Mouse (Mus musculus) midbrain, embryonic 11.5 days (tissue): ENCODE data around the gene Katnb1. TPM values are rescaled to one million over a fixed set of nuclear protein-coding genes. Genes with fewer than 3 reads are reported as not detected.

Experiments used
- ATAC-seq: fragments of 200-750 bp; cut with Nextera tagmentation; 2 replicates; pipeline ENCODE4 v1.8.0; 2017; ENCODE audit warnings: moderate TSS enrichment, moderate library complexity; ENCODE audit not compliant: low FRiP score
- DNase-seq: peaks from one replicate; pipeline ENCODE4 v3.0.0; 2015; ENCODE audit warnings: low spot score; ENCODE audit errors: missing footprints
- H3K27ac ChIP-seq: fragments of 300-500 bp; sonication (generic); 2 replicates; pipeline ENCODE4 v1.5.1; 2014; ENCODE audit warnings: low read depth, low read length
- H3K27me3 ChIP-seq: fragments of 300-500 bp; sonication (generic); 2 replicates; pipeline ENCODE4 v1.6.1; 2014; ENCODE audit warnings: mild to moderate bottlenecking, low read length, moderate library complexity, mixed read lengths; ENCODE audit not compliant: control insufficient read depth, insufficient read depth
- H3K36me3 ChIP-seq: fragments of 300-500 bp; sonication (generic); 2 replicates; pipeline ENCODE4 v1.6.1; 2014; ENCODE audit warnings: mild to moderate bottlenecking, low read length, moderate library complexity, mixed read lengths; ENCODE audit not compliant: control insufficient read depth, insufficient read depth
- H3K4me1 ChIP-seq: fragments of 300-500 bp; sonication (generic); 2 replicates; pipeline ENCODE4 v1.6.1; 2014; ENCODE audit warnings: low read length; ENCODE audit not compliant: control insufficient read depth, insufficient read depth
- H3K4me2 ChIP-seq: fragments of 300-500 bp; sonication (generic); 2 replicates; pipeline ENCODE4 v1.6.1; 2014; ENCODE audit warnings: mild to moderate bottlenecking, moderate library complexity
- H3K4me3 ChIP-seq: fragments of 300-500 bp; sonication (generic); 2 replicates; pipeline ENCODE4 v1.5.1; 2014; ENCODE audit warnings: low read depth, low read length
- H3K9ac ChIP-seq: fragments of 300-500 bp; sonication (generic); 2 replicates; pipeline ENCODE4 v1.6.1; 2014; ENCODE audit warnings: low read length
- H3K9me3 ChIP-seq: fragments of 300-500 bp; sonication (generic); 2 replicates; pipeline ENCODE4 v1.6.1; 2016; ENCODE audit warnings: low read length; ENCODE audit not compliant: control insufficient read depth
- WGBS: fragments of 180-500 bp; shearing (Covaris S2); extraction: QIAGEN DNeasy Blood & Tissue Kit; methylation state at CpG from one replicate; pipeline ENCODE4 v1.1.7; 2014; 5-methylcytosine and 5-hydroxymethylcytosine counted together
- polyA plus RNA-seq: library from polyadenylated mRNA; unstranded; fragments of >200 nt; fragmentation: Nextera tagmentation; extraction: Ambion mirVana; gene quantifications from 2 replicates; pipeline ENCODE4 v1.2.1, GENCODE M21; 2014

Gene Katnb1
- polyA plus RNA-seq, 1 experiment from 2014 or later, result 30.9 TPM

DNA sequence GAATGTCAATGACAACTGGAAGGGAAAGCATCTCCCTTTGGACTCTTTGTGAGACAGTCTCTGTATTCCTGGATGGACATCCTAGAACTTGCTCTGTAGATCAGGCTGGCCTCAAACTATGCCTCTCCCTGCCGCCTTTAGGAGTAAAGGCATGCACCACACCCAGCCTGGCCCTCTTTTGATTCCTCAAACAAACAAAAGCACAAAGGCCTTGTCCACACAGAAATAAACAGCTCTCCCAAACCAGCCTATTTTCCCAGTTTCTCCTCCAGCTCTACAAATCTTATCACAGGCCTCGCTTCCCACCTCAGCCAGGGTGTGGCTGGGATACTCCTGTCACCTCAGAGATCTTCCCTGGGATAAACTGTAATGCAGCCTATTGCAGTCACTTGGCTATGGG, 53.2 kb downstream of the Katnb1 start:
- Histone ChIP-seq H3K4me2 (no peak overlapping the region), H3K9ac (no peak overlapping the region), H3K4me1 (peaks cover 8% of the 10 kb centered on the region), H3K4me3 (no peak overlapping the region), H3K27ac (no peak overlapping the region), H3K9me3 (no peaks in the 10 kb centered on the region), H3K27me3 (peaks cover 17% of the 10 kb centered on the region), H3K36me3 (no peaks in the 10 kb centered on the region)
- no peak for DNase-seq
- no peak for ATAC-seq
- 89% methylated on average over 2 of the region's 2 CpGs for WGBS

DNA sequence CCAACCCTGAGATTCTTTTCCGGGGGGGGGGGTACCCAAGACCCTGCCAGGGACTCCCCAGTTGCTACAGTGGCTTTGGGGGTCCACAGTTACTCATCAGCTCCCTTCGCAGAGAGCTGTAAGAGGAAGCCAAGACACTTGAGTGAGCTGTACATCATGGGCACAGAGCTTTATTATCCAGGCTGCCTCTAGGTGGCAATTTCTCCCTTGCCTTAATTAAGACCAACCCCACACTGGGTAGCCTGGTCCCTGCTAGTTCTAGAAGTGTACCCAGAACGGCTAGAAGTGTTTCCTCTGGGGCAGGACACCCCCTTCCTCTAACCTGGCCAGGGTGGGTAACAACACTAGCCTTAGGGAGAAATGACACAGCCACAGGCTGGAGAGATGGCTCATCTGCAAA, 54.3 kb downstream of the Katnb1 start:
- no peak overlapping the region for H3K27ac ChIP-seq
- H3K4me1 ChIP-seq, result peaks cover 8% of the 10 kb centered on the region
- H3K4me3 ChIP-seq, result no peak overlapping the region
- H3K9me3 ChIP-seq, result no peaks in the 10 kb centered on the region
- peaks cover 17% of the 10 kb centered on the region for H3K27me3 ChIP-seq
- ATAC-seq (0 out of 2 replicates have a peak, but pooled peaks have one; percentile 22), DNase-seq (no peak)
- WGBS, result 55% methylated on average over 3 of the region's 3 CpGs
- H3K36me3 ChIP-seq, result no peaks in the 10 kb centered on the region
- H3K9ac ChIP-seq, result no peak overlapping the region
- H3K4me2 ChIP-seq, result no peak overlapping the region

DNA sequence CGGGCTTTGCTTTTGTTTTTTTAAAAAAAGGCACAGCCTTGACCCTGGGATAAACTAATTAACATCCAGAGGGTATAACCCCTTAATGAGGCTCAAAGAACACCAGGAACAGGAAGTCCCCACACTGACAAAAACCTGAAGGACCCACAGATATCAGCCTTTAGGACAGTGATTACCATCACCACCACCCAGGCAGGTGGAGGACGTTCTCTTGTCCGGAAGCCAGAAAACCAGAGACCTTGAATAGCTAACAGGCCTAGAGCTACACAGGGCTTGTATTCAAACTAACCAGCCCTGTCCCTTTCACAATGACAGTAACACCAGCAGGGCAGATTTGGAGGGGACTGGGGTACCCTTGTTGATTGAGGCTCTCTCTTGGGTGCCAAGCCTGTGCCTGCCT, 55.2 kb downstream of the Katnb1 start:
- no peak for ATAC-seq
- DNase-seq, result no peak
- no peak overlapping the region for H3K27ac ChIP-seq
- no peaks in the 10 kb centered on the region for H3K36me3 ChIP-seq
- no peak overlapping the region for H3K4me3 ChIP-seq
- H3K4me1 ChIP-seq, result peaks cover 8% of the 10 kb centered on the region
- peaks cover 17% of the 10 kb centered on the region for H3K27me3 ChIP-seq
- H3K9ac ChIP-seq, result no peak overlapping the region
- H3K9me3 ChIP-seq, result no peaks in the 10 kb centered on the region
- 80% methylated on average over 3 of the region's 3 CpGs for WGBS
- no peak overlapping the region for H3K4me2 ChIP-seq

DNA sequence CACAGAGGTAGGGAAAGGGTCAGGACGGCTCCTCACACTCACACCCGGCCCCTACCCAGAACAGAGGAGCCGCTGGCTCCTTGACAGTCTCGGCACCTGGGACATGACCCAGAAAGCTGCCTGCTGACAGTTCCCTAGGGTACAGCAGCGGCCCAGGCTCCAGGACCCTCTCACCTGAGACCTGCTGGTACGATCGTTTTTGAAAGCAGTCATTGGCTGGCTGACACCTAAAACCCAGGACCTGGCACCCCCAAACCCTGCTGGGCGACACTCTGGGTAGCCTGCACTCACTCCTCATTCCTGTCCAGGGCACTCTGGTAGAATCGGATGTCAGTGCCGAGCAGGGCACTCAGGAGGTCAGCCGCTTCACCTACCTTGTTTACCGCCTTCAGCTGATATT, 56.2 kb downstream of the Katnb1 start:
- Histone ChIP-seq H3K9me3 (no peaks in the 10 kb centered on the region), H3K4me1 (peaks cover 15% of the 10 kb centered on the region), H3K9ac (no peak overlapping the region), H3K27ac (no peak overlapping the region), H3K4me2 (peak overlapping the region; percentile 39), H3K4me3 (no peak overlapping the region), H3K36me3 (no peaks in the 10 kb centered on the region), H3K27me3 (peaks cover 17% of the 10 kb centered on the region)
- WGBS, result 16% methylated on average over 12 of the region's 12 CpGs
- no peak for DNase-seq
- ATAC-seq, result no peak

DNA sequence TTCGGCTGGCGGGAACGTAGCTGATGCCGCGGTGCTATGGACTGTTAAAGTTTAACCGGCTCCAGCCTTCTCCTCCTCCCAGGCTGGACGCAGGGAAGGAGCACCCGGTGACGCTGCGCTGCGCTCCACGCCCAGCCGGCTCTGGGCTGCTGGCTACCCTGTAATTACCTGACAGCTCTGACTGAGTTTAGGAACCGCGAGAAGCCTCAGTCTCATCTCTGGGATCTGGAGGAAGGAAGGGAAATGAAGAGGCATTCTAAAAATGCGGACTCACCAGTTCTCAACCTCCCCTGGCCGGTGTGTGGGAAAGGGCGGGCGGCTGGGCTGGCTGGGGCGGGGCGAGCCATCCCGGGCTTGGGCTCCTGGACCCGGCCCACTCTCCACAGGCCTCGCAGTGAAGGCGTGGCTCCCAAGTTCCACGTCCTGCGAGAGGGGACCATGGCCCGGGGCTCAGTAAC, 56.7 kb downstream of the Katnb1 start:
- H3K4me3 ChIP-seq, result peak overlapping the region; percentile 21; the same call in 1 of the 2 replicates
- WGBS, result 2% methylated on average over 28 of the region's 28 CpGs
- peak overlapping the region; percentile 39 for H3K4me2 ChIP-seq
- H3K36me3 ChIP-seq, result no peaks in the 10 kb centered on the region
- ATAC-seq, result peak; percentile 33; the same call in 1 of the 2 replicates
- H3K9me3 ChIP-seq, result no peaks in the 10 kb centered on the region
- H3K27me3 ChIP-seq, result peaks cover 20% of the 10 kb centered on the region
- DNase-seq, result peak; percentile 93
- peaks cover 16% of the 10 kb centered on the region for H3K4me1 ChIP-seq
- no peak overlapping the region for H3K27ac ChIP-seq
- H3K9ac ChIP-seq, result no peak overlapping the region

DNA sequence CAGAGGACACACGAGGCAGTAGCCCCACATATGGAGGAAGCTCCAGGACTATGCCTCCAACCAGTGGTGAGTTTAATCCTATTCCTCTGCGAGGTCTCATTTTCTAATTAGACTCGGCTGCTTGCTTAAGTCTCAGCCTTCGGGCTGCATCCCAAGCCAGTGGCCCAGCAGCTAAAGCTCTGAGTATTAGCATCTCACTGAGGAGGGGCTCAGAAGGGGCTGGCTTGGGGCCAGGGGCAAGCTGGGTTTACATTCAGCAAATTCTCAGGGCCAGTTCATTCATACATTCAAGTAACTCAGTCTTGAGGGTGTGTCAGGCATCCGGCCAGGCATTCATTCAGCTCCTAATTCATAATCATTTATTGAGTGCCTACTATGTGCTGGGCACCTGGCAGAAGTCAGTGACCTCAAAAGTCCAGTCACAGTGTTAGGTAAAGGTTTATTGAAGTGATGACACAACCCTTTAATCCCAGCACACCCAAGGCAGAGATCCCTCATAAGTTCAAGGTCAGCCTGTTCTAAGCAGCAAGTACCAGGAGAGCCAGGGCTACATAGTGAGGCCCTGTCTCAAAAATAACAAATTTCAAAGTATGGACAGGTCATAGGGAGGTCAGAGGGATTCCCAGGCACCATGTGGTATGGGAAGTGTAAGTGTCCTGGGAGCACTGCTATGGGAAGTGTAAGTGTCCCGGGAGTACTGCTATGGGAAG, 57.5 kb downstream of the Katnb1 start:
- Histone ChIP-seq H3K27me3 (peaks cover 21% of the 10 kb centered on the region), H3K27ac (no peak overlapping the region), H3K9ac (no peak overlapping the region), H3K9me3 (no peaks in the 10 kb centered on the region), H3K4me2 (no peak overlapping the region), H3K4me3 (no peak overlapping the region), H3K4me1 (peaks cover 21% of the 10 kb centered on the region), H3K36me3 (no peaks in the 10 kb centered on the region)
- 22% methylated on average over 6 of the region's 6 CpGs for whole genome bisulfite sequencing
- ATAC-seq, result no peak
- DNase-seq, result no peak

DNA sequence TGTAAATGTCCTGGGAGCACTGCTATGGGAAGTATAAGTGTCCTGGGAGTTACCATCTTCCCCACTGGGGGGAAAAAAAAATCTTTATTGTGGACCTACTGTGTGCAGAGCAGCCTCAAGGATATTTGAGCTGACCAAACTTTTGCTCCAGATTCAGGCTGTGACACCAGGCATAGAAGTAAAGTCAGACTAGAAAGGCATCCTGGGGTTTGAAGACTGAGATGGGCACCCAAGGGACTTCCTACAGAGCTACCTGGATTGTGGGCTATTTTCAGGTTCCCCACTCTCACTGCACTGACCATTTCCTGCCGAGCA, 58.0 kb downstream of the Katnb1 start:
- 63% methylated on average over 1 of the region's 1 CpGs for WGBS
- ATAC-seq, result no peak
- Histone ChIP-seq H3K27ac (no peak overlapping the region), H3K4me1 (peaks cover 21% of the 10 kb centered on the region), H3K9ac (no peak overlapping the region), H3K4me3 (no peak overlapping the region), H3K36me3 (no peaks in the 10 kb centered on the region), H3K9me3 (no peaks in the 10 kb centered on the region), H3K27me3 (peaks cover 21% of the 10 kb centered on the region), H3K4me2 (no peak overlapping the region)
- no peak for DNase-seq

DNA sequence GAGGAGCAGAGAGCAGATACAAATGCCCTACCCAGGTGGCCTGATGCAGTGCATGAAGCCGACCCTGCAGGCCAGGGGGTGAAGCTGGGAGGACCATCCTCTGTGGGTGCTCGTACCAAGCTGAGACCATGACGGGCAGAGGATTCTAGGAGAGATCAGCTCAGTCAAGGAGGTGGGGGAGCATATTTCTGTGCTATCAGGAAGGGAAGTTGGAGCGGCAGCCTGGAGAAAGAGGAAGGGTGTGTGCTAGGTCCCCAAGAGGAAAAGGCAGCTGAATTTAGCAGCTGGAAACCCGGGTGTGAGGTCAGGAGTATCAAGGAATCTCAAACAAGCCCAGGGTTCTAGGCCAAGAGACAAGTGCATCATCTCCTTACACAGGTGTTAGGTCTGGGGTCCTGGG, 59.6 kb downstream of the Katnb1 start:
- Histone ChIP-seq H3K27me3 (peaks cover 21% of the 10 kb centered on the region), H3K27ac (no peak overlapping the region), H3K4me2 (no peak overlapping the region), H3K36me3 (no peaks in the 10 kb centered on the region), H3K9me3 (no peaks in the 10 kb centered on the region), H3K4me3 (no peak overlapping the region), H3K4me1 (peaks cover 21% of the 10 kb centered on the region), H3K9ac (no peak overlapping the region)
- 69% methylated on average over 5 of the region's 5 CpGs for WGBS
- ATAC-seq (no peak), DNase-seq (no peak)

DNA sequence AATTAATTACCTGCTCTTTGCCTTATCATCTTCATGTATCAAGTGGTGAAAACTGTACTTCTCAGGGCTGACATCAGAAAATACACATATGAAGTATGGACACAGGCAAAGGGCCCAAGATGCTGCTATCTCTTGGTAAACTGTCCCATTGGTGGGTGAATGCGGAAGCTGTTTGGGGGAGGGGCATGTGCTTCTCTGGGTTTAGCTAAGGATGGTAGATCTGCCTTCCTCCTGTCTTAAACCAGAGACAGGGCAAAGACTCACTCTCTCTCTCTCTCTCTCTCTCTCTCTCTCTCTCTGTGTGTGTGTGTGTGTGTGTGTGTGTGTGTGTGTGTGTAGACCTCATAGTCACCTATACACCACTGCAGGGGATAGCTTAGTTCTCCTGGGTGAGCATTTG, 60.0 kb downstream of the Katnb1 start:
- H3K9me3 ChIP-seq, result no peaks in the 10 kb centered on the region
- no peak overlapping the region for H3K4me3 ChIP-seq
- ATAC-seq (no peak), DNase-seq (no peak)
- 67% methylated on average over 1 of the region's 1 CpGs for WGBS
- H3K27me3 ChIP-seq, result peaks cover 21% of the 10 kb centered on the region
- H3K4me1 ChIP-seq, result peaks cover 21% of the 10 kb centered on the region
- no peaks in the 10 kb centered on the region for H3K36me3 ChIP-seq
- no peak overlapping the region for H3K27ac ChIP-seq
- H3K4me2 ChIP-seq, result no peak overlapping the region
- no peak overlapping the region for H3K9ac ChIP-seq
